Mouse (Mus musculus): ENCODE results near the gene Rngtt. TPM values are rescaled to one million over a fixed set of nuclear protein-coding genes. Genes with fewer than 3 reads are reported as not detected.
"Not testable (repeated sequence)": the region's sequence is repeated elsewhere in the genome, so short reads cannot be mapped to it uniquely, and the experiment has no call there.

Gene Rngtt
- polyA plus RNA-seq, 1 experiment from 2014 or later: 34.5 TPM

DNA sequence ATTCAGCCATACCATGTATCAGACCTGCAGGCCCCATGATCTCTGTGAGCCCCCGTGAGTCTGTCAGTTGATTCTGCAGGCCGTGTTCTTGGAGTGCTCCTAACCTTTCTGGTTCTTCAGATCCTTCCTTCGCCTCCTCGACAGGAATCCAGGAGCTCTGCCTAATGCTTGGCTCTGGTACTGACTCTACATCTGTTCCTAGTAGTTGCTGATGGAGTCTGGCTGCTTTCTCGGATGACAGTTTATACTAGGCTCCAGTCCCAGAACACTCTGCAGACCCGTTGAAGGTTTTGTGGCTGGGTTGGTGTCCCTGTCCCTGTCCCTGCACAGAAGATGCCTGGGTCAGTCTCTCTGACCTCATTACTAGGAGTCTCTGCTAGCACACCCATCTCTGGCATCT, 131.8 kb downstream of the Rngtt start:
- no peak overlapping the region for H3K4me2 ChIP-seq (ENCODE audit: low read depth, severe bottlenecking)
- DNase-seq (ENCODE audit: low spot score): no peak
- H3K9me3 ChIP-seq (ENCODE audit: control insufficient read depth, low read length): no peaks in the 10 kb centered on the region
- H3K4me3 ChIP-seq (ENCODE audit: low read depth, low read length): no peak overlapping the region
- ATAC-seq (ENCODE audit: insufficient number of reproducible peaks, low FRiP score, low TSS enrichment, low read depth): no peak
- WGBS: 80% methylated on average over 6 of the region's 6 CpGs
- H3K36me3 ChIP-seq (ENCODE audit: control insufficient read depth, insufficient read depth, low read length): no peaks in the 10 kb centered on the region
- no peak overlapping the region for H3K27ac ChIP-seq (replicated peaks; ENCODE audit: low read depth, low read length)
- H3K9ac ChIP-seq (ENCODE audit: low read length): no peak overlapping the region
- H3K27me3 ChIP-seq (ENCODE audit: control insufficient read depth, insufficient read depth, low read length): no peaks in the 10 kb centered on the region
- no peaks in the 10 kb centered on the region for H3K4me1 ChIP-seq (ENCODE audit: control insufficient read depth, insufficient read depth, low read length)

DNA sequence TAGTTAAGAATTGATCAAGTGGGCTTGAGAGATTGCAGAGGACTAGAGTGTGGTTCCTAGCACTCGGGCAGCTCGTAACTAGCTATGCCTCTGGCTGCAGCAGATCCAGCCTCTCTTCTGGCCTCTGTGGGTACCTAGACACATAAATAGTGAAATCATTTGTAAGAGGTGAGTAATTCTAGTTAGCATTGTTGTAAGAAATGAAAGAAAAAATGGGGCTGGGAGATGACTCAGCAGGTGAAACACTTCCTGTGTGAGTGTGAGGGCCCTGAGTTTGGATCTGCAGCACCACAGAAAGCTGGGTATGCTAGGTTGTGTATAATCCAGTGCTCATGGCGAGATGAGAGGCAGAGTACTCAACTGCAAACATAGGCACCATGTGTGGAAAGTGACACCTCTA, 136.2 kb downstream of the Rngtt start:
- Histone ChIP-seq H3K9me3 (ENCODE audit: control insufficient read depth, low read length) (no peaks in the 10 kb centered on the region), H3K27ac (replicated peaks; ENCODE audit: low read depth, low read length) (no peak overlapping the region), H3K4me2 (ENCODE audit: low read depth, severe bottlenecking) (no peak overlapping the region), H3K27me3 (ENCODE audit: control insufficient read depth, insufficient read depth, low read length) (no peaks in the 10 kb centered on the region), H3K9ac (ENCODE audit: low read length) (no peak overlapping the region), H3K4me3 (ENCODE audit: low read depth, low read length) (no peak overlapping the region), H3K36me3 (ENCODE audit: control insufficient read depth, insufficient read depth, low read length) (no peaks in the 10 kb centered on the region), H3K4me1 (ENCODE audit: control insufficient read depth, insufficient read depth, low read length) (no peaks in the 10 kb centered on the region)
- ATAC-seq (ENCODE audit: insufficient number of reproducible peaks, low FRiP score, low TSS enrichment, low read depth): no peak
- no peak for DNase-seq (ENCODE audit: low spot score)
- WGBS: 96% methylated on average over 3 of the region's 3 CpGs

DNA sequence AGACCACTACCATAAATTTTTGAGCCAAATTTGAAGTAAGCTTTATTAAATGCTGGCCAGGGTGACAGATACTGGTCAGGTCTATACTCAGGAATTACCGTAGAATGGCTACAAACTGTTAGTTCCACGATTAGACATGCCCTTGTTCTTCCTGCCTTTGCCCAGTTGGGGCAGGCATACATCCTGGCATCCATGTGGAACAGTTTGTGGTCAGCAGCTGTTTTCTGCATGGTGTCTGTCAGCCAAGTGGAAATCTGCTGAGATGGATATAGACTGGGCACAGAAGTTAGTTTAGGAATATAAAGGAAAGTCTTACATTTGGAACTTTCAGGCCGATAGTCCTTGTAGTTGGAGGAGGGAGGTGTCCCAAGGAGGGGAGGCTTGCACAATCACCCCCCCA, 136.8 kb downstream of the Rngtt start:
- no peaks in the 10 kb centered on the region for H3K9me3 ChIP-seq (ENCODE audit: control insufficient read depth, low read length)
- H3K27ac ChIP-seq (replicated peaks; ENCODE audit: low read depth, low read length): no peak overlapping the region
- no peaks in the 10 kb centered on the region for H3K27me3 ChIP-seq (ENCODE audit: control insufficient read depth, insufficient read depth, low read length)
- no peak for DNase-seq (ENCODE audit: low spot score)
- no peaks in the 10 kb centered on the region for H3K36me3 ChIP-seq (ENCODE audit: control insufficient read depth, insufficient read depth, low read length)
- no peak overlapping the region for H3K9ac ChIP-seq (ENCODE audit: low read length)
- H3K4me1 ChIP-seq (ENCODE audit: control insufficient read depth, insufficient read depth, low read length): no peaks in the 10 kb centered on the region
- H3K4me2 ChIP-seq (ENCODE audit: low read depth, severe bottlenecking): no peak overlapping the region
- ATAC-seq (ENCODE audit: insufficient number of reproducible peaks, low FRiP score, low TSS enrichment, low read depth): no peak
- H3K4me3 ChIP-seq (ENCODE audit: low read depth, low read length): no peak overlapping the region
- WGBS: 97% methylated on average over 3 of the region's 3 CpGs

DNA sequence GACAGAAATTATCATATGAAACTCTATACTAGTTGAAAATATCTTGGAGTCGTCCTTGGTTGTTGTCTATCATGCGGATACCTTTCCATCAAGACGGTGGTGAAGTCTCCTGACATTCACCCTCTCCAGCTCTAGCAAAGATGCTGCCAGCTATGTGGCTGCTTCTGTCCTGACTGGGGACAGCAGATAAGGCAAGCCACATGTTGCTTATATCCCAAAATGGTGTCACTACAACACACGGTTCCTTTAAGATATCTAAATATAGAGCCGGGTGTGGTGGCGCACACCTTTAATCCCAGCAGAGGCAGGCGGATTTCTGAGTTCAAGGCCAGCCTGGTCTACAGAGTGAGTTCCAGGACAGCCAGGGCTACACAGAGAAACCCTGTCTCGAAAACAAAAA, 140.2 kb downstream of the Rngtt start:
- not testable (repeated sequence) for H3K9me3 ChIP-seq (ENCODE audit: control insufficient read depth, low read length); H3K9ac ChIP-seq (ENCODE audit: low read length); H3K4me2 ChIP-seq (ENCODE audit: low read depth, severe bottlenecking); DNase-seq (ENCODE audit: low spot score); H3K27ac ChIP-seq (replicated peaks; ENCODE audit: low read depth, low read length); H3K27me3 ChIP-seq (ENCODE audit: control insufficient read depth, insufficient read depth, low read length); ATAC-seq (ENCODE audit: insufficient number of reproducible peaks, low FRiP score, low TSS enrichment, low read depth); H3K4me1 ChIP-seq (ENCODE audit: control insufficient read depth, insufficient read depth, low read length); H3K36me3 ChIP-seq (ENCODE audit: control insufficient read depth, insufficient read depth, low read length); H3K4me3 ChIP-seq (ENCODE audit: low read depth, low read length)
- 90% methylated on average over 8 of the region's 8 CpGs for WGBS

DNA sequence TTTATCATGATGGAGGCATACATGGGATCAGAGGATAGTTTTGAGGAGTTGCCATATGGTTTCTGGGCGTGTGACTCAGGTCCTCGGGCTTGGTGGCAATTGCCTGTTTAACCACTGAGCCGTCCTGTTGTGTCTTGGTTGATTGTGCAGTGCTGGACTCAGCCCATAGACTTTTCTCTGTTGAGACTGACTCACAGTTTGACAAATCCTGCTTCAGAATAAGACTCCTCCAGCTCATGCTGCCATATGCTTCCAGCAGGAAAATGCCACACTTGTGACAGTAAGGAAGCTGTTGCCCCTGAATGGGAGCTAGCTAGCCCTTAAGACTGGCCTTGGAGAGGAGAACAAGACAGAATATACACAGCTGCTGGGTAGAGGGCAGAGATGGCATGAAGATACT, 149.7 kb downstream of the Rngtt start:
- no peak overlapping the region for H3K4me3 ChIP-seq (ENCODE audit: low read depth, low read length)
- DNase-seq (ENCODE audit: low spot score) (no peak), ATAC-seq (ENCODE audit: insufficient number of reproducible peaks, low FRiP score, low TSS enrichment, low read depth) (no peak)
- no peaks in the 10 kb centered on the region for H3K4me1 ChIP-seq (ENCODE audit: control insufficient read depth, insufficient read depth, low read length)
- H3K9ac ChIP-seq (ENCODE audit: low read length): no peak overlapping the region
- H3K36me3 ChIP-seq (ENCODE audit: control insufficient read depth, insufficient read depth, low read length): no peaks in the 10 kb centered on the region; the same call in 1 of the 2 replicates
- H3K9me3 ChIP-seq (ENCODE audit: control insufficient read depth, low read length): no peaks in the 10 kb centered on the region
- no peak overlapping the region for H3K4me2 ChIP-seq (ENCODE audit: low read depth, severe bottlenecking)
- H3K27me3 ChIP-seq (ENCODE audit: control insufficient read depth, insufficient read depth, low read length): no peaks in the 10 kb centered on the region
- H3K27ac ChIP-seq (replicated peaks; ENCODE audit: low read depth, low read length): no peak overlapping the region
- 97% methylated on average over 3 of the region's 3 CpGs for WGBS

DNA sequence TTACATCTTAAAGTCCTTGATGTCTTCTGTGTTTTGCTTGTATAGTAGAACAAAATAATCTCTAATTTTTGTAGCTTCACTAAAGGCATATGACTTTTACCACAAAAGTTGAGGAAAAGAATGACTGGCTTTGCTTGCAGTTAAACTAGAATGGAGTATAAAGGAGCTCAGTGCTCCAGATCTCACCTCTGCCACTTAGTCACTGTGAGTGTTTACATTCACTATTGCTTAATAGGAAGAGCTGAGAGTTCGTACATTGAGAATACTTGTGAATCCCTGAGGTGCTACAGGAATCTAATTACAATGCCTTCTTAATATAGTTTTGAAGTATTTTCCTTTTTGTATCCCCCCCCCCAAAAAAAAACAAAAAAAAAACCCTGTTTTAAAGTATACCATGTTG, 154.3 kb downstream of the Rngtt start:
- ATAC-seq (ENCODE audit: insufficient number of reproducible peaks, low FRiP score, low TSS enrichment, low read depth) (no peak), DNase-seq (ENCODE audit: low spot score) (no peak)
- WGBS: 94% methylated on average over 1 of the region's 1 CpGs
- Histone ChIP-seq H3K36me3 (ENCODE audit: control insufficient read depth, insufficient read depth, low read length) (no peaks in the 10 kb centered on the region; the same call in 1 of the 2 replicates), H3K9me3 (ENCODE audit: control insufficient read depth, low read length) (no peaks in the 10 kb centered on the region), H3K4me2 (ENCODE audit: low read depth, severe bottlenecking) (no peak overlapping the region), H3K27me3 (ENCODE audit: control insufficient read depth, insufficient read depth, low read length) (no peaks in the 10 kb centered on the region), H3K27ac (replicated peaks; ENCODE audit: low read depth, low read length) (no peak overlapping the region), H3K4me1 (ENCODE audit: control insufficient read depth, insufficient read depth, low read length) (no peaks in the 10 kb centered on the region), H3K9ac (ENCODE audit: low read length) (no peak overlapping the region), H3K4me3 (ENCODE audit: low read depth, low read length) (no peak overlapping the region)

DNA sequence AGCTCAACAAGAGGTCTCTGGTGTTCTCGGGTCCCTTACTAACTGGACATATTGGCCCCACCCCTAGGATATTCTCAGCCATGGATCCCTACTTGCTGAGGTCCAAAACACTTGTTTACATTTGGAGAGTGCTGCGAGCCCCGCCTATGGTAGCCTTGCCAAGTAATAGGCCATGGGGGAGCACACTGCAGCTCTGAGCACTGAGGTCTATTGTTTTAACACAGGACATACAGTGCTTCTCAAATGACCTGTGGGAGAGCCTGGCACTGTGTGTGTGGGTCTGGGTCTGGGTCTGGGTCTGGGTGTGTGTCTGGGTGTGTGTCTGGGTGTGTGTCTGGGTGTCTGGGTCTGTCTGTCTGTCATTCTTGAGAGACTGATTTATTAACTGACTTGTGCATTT, 155.8 kb downstream of the Rngtt start:
- Histone ChIP-seq H3K27ac (replicated peaks; ENCODE audit: low read depth, low read length) (no peak overlapping the region), H3K9me3 (ENCODE audit: control insufficient read depth, low read length) (no peaks in the 10 kb centered on the region), H3K4me3 (ENCODE audit: low read depth, low read length) (no peak overlapping the region), H3K9ac (ENCODE audit: low read length) (no peak overlapping the region), H3K36me3 (ENCODE audit: control insufficient read depth, insufficient read depth, low read length) (no peaks in the 10 kb centered on the region; the same call in 1 of the 2 replicates), H3K4me2 (ENCODE audit: low read depth, severe bottlenecking) (no peak overlapping the region), H3K27me3 (ENCODE audit: control insufficient read depth, insufficient read depth, low read length) (no peaks in the 10 kb centered on the region), H3K4me1 (ENCODE audit: control insufficient read depth, insufficient read depth, low read length) (no peaks in the 10 kb centered on the region)
- DNase-seq (ENCODE audit: low spot score): no peak
- no peak; the same call in 1 of the 2 replicates for ATAC-seq (ENCODE audit: insufficient number of reproducible peaks, low FRiP score, low TSS enrichment, low read depth)
- WGBS: 95% methylated on average over 3 of the region's 3 CpGs

DNA sequence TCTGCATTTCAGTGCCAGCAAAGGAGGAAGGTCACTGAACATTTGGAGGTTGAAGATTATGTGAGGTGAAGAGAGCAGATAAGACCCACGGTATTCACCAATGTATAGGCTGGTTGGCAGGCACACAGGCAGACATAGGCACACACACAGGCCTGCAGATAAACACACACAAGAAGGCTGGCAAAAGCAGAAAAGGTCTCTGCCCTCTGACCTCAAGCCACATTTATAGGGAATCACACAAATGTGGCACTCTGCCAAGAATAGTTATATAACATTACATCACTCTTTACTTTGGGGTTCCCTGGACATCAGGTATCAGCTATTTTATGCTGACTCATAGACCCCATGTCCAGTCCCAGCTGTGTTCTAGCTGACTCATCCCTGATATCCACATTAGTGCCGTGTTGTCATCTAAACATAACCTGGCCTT, 156.9 kb downstream of the Rngtt start:
- DNase-seq (ENCODE audit: low spot score) (no peak), ATAC-seq (ENCODE audit: insufficient number of reproducible peaks, low FRiP score, low TSS enrichment, low read depth) (no peak)
- H3K4me2 ChIP-seq (ENCODE audit: low read depth, severe bottlenecking): no peak overlapping the region
- H3K27me3 ChIP-seq (ENCODE audit: control insufficient read depth, insufficient read depth, low read length): no peaks in the 10 kb centered on the region
- no peak overlapping the region for H3K27ac ChIP-seq (replicated peaks; ENCODE audit: low read depth, low read length)
- 84% methylated on average over 2 of the region's 2 CpGs for WGBS
- no peaks in the 10 kb centered on the region for H3K9me3 ChIP-seq (ENCODE audit: control insufficient read depth, low read length)
- no peak overlapping the region for H3K9ac ChIP-seq (ENCODE audit: low read length)
- no peaks in the 10 kb centered on the region for H3K4me1 ChIP-seq (ENCODE audit: control insufficient read depth, insufficient read depth, low read length)
- no peak overlapping the region for H3K4me3 ChIP-seq (ENCODE audit: low read depth, low read length)
- H3K36me3 ChIP-seq (ENCODE audit: control insufficient read depth, insufficient read depth, low read length): no peaks in the 10 kb centered on the region

DNA sequence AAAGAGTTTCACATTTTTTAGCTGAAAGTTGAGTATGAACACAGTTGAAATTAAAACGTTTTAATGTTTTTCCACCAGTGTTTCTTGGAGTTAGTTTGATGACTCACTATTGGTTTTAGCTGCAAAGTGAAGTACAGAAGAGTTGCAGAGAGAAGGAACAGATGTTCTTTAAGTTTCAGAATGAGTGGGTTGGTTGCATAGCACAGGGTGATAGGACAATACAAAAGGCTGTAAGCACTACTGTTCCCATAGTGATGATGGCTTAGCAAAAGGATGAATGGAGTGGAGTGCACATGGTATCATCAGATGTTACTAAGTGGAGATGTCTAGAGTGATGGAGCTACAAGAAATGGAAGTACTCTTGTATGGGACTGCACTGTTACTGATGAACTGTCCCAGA, 157.5 kb downstream of the Rngtt start:
- H3K9me3 ChIP-seq (ENCODE audit: control insufficient read depth, low read length): no peaks in the 10 kb centered on the region
- no peak overlapping the region for H3K4me2 ChIP-seq (ENCODE audit: low read depth, severe bottlenecking)
- no peaks in the 10 kb centered on the region for H3K27me3 ChIP-seq (ENCODE audit: control insufficient read depth, insufficient read depth, low read length)
- WGBS: 86% methylated on average over 1 of the region's 1 CpGs
- H3K27ac ChIP-seq (replicated peaks; ENCODE audit: low read depth, low read length): no peak overlapping the region
- no peaks in the 10 kb centered on the region for H3K36me3 ChIP-seq (ENCODE audit: control insufficient read depth, insufficient read depth, low read length)
- H3K9ac ChIP-seq (ENCODE audit: low read length): no peak overlapping the region
- no peaks in the 10 kb centered on the region for H3K4me1 ChIP-seq (ENCODE audit: control insufficient read depth, insufficient read depth, low read length)
- H3K4me3 ChIP-seq (ENCODE audit: low read depth, low read length): no peak overlapping the region
- no peak for ATAC-seq (ENCODE audit: insufficient number of reproducible peaks, low FRiP score, low TSS enrichment, low read depth)
- no peak for DNase-seq (ENCODE audit: low spot score)

Data from limb, embryonic 11.5 days (tissue).